Mouse (Mus musculus) MEL (cell line): ENCODE measurements around the gene Frrs1. TPM values are rescaled to one million over a fixed set of nuclear protein-coding genes. Genes with fewer than 3 reads are reported as not detected.

Source experiments
- DNase-seq: peaks from one replicate; pipeline ENCODE4 v3.0.0; 2011; ENCODE audit warnings: low read depth, low spot score
- H3K27ac ChIP-seq: 2 replicates; pipeline ENCODE4 v1.5.1; 2012; ENCODE audit warnings: low read depth, mild to moderate bottlenecking, control low read depth, low read length, moderate library complexity; ENCODE audit not compliant: control insufficient read depth
- H3K27me3 ChIP-seq, 2 experiments: fragments of 150-350 bp in 1 of 2; sonication (generic) in 1 of 2; 2 replicates each; pipeline ENCODE4 v1.6.1; 2012; ENCODE audit warnings: low read length in 2 of 2, mild to moderate bottlenecking in 2 of 2, improper control_type of control experiment in 1 of 2, moderate library complexity in 1 of 2; ENCODE audit not compliant: insufficient read depth in 2 of 2, control insufficient read depth in 1 of 2
- H3K36me3 ChIP-seq, 2 experiments: 2 replicates each; pipeline ENCODE4 v1.6.1; 2012 to 2014; ENCODE audit warnings: low read length in 2 of 2, improper control_type of control experiment in 1 of 2, inconsistent platforms in 1 of 2, mild to moderate bottlenecking in 1 of 2; ENCODE audit not compliant: insufficient read depth in 2 of 2, control insufficient read depth in 1 of 2
- H3K4me1 ChIP-seq, 2 experiments: fragments of 150-350 bp in 1 of 2; sonication (generic) in 1 of 2; 2 replicates each; pipeline ENCODE4 v1.6.1; 2012; ENCODE audit warnings: low read length in 2 of 2, improper control_type of control experiment in 1 of 2, mild to moderate bottlenecking in 1 of 2; ENCODE audit not compliant: insufficient read depth in 2 of 2, control insufficient read depth in 1 of 2
- H3K4me3 ChIP-seq, 2 experiments: fragments of 150-350 bp in 1 of 2; sonication (generic) in 1 of 2; 2 replicates each; pipeline ENCODE4 v1.5.1; 2012; ENCODE audit warnings: low read depth in 2 of 2, low read length in 2 of 2, mild to moderate bottlenecking in 2 of 2, moderate library complexity in 2 of 2, control low read depth in 1 of 2, improper control_type of control experiment in 1 of 2; ENCODE audit not compliant: control insufficient read depth in 1 of 2, insufficient read depth in 1 of 2
- H3K79me2 ChIP-seq: 2 replicates; pipeline ENCODE4 v1.6.1; 2012; ENCODE audit warnings: mild to moderate bottlenecking, low read length, moderate library complexity; ENCODE audit not compliant: control insufficient read depth, poor library complexity, insufficient read depth
- H3K9ac ChIP-seq: 2 replicates; pipeline ENCODE4 v1.6.1; 2012; ENCODE audit warnings: low read depth, mild to moderate bottlenecking, control low read depth, low read length, moderate library complexity; ENCODE audit not compliant: control insufficient read depth, poor library complexity, severe bottlenecking
- H3K9me3 ChIP-seq: fragments of 150-350 bp; sonication (generic); replicated peaks from 2 replicates; pipeline ENCODE4 v1.6.1; 2012; ENCODE audit warnings: mild to moderate bottlenecking, low read length, improper control_type of control experiment, moderate library complexity; ENCODE audit not compliant: insufficient read depth
- BHLHE40 ChIP-seq: IDR thresholded peaks from 2 replicates; pipeline ENCODE4 v1.6.1; 2012; ENCODE audit warnings: low read depth, mild to moderate bottlenecking, inconsistent platforms, low read length, improper control_type of control experiment, borderline replicate concordance
- CHD1 ChIP-seq: IDR thresholded peaks from 2 replicates; pipeline ENCODE4 v1.6.1; 2012; ENCODE audit warnings: low read depth, mild to moderate bottlenecking, inconsistent platforms, low read length, improper control_type of control experiment
- CTCF ChIP-seq, 3 experiments: IDR thresholded peaks in 2 of 3; conservative IDR thresholded peaks in 1 of 3; 2 replicates each; pipeline ENCODE4 v1.5.1; 2011 to 2012; ENCODE audit warnings: low read length in 3 of 3, low read depth in 2 of 3, mild to moderate bottlenecking in 2 of 3, improper control_type of control experiment in 1 of 3, inconsistent platforms in 1 of 3, mixed read lengths in 1 of 3, moderate library complexity in 1 of 3; ENCODE audit not compliant: control insufficient read depth in 1 of 3, insufficient read depth in 1 of 3, poor library complexity in 1 of 3, severe bottlenecking in 1 of 3
- E2F4 ChIP-seq: IDR thresholded peaks from 2 replicates; pipeline ENCODE4 v1.6.1; 2011; ENCODE audit warnings: low read depth, low read length, improper control_type of control experiment, borderline replicate concordance
- ETS1 ChIP-seq: IDR thresholded peaks from 2 replicates; pipeline ENCODE4 v1.6.1; 2012; ENCODE audit warnings: low read depth, mild to moderate bottlenecking, inconsistent platforms, low read length, improper control_type of control experiment, moderate library complexity
- GABPA ChIP-seq: IDR thresholded peaks from 2 replicates; pipeline ENCODE4 v1.6.1; 2012; ENCODE audit warnings: low read depth, mild to moderate bottlenecking, inconsistent platforms, low read length, improper control_type of control experiment, moderate library complexity
- GATA1 ChIP-seq: IDR thresholded peaks from 2 replicates; pipeline ENCODE4 v1.6.1; 2011; ENCODE audit warnings: low read depth, low read length, improper control_type of control experiment
- HCFC1 ChIP-seq: IDR thresholded peaks from 2 replicates; pipeline ENCODE4 v1.6.1; 2012; ENCODE audit warnings: low read depth, mild to moderate bottlenecking, inconsistent platforms, low read length, improper control_type of control experiment, moderate library complexity
- JUND ChIP-seq: IDR thresholded peaks from 2 replicates; pipeline ENCODE4 v1.6.1; 2011; ENCODE audit warnings: low read depth, mild to moderate bottlenecking, improper control_type of control experiment, low read length
- MAFK ChIP-seq: IDR thresholded peaks from 2 replicates; pipeline ENCODE4 v1.6.1; 2011; ENCODE audit warnings: low read depth, mild to moderate bottlenecking, low read length, improper control_type of control experiment, borderline replicate concordance
- NRF1 ChIP-seq: IDR thresholded peaks from 2 replicates; pipeline ENCODE4 v1.6.1; 2014; ENCODE audit warnings: low read depth, mild to moderate bottlenecking, inconsistent platforms, low read length, improper control_type of control experiment, moderate library complexity; ENCODE audit not compliant: poor library complexity, insufficient read depth, severe bottlenecking
- POLR2A ChIP-seq, 2 experiments: IDR thresholded peaks; 2 replicates each; pipeline ENCODE4 v1.6.1; 2011 to 2012; ENCODE audit warnings: low read length in 2 of 2, mild to moderate bottlenecking in 2 of 2, control low read depth in 1 of 2, improper control_type of control experiment in 1 of 2, low read depth in 1 of 2, moderate library complexity in 1 of 2; ENCODE audit not compliant: control insufficient read depth in 1 of 2, insufficient read depth in 1 of 2, poor library complexity in 1 of 2
- RAD21 ChIP-seq: IDR thresholded peaks from 2 replicates; pipeline ENCODE4 v1.6.1; 2011; ENCODE audit warnings: mild to moderate bottlenecking, low read depth, low read length, improper control_type of control experiment
- RCOR1 ChIP-seq: IDR thresholded peaks from 2 replicates; pipeline ENCODE4 v1.6.1; 2012; ENCODE audit warnings: low read depth, mild to moderate bottlenecking, inconsistent platforms, low read length, improper control_type of control experiment
- TBP ChIP-seq: IDR thresholded peaks from 2 replicates; pipeline ENCODE4 v1.8.0; 2011; ENCODE audit warnings: low read depth, low read length, improper control_type of control experiment
- UBTF ChIP-seq: IDR thresholded peaks from 2 replicates; pipeline ENCODE4 v1.6.1; 2012; ENCODE audit warnings: low read depth, mild to moderate bottlenecking, inconsistent platforms, low read length, improper control_type of control experiment, moderate library complexity, borderline replicate concordance; ENCODE audit not compliant: insufficient read depth
- USF1 ChIP-seq: IDR thresholded peaks from 2 replicates; pipeline ENCODE4 v1.6.1; 2014; ENCODE audit warnings: low read depth, mild to moderate bottlenecking, inconsistent platforms, low read length, improper control_type of control experiment, moderate library complexity
- polyA plus RNA-seq, 2 experiments: library from polyadenylated mRNA; stranded (reverse) in 1 of 2; unstranded in 1 of 2; fragments of >175 nt in 1 of 2; fragments of >200 nt in 1 of 2; gene quantifications; 2 replicates each; pipeline versions ENCODE4 v1.2.1 to v1.2.4; 2012; ENCODE audit warnings: low replicate concordance in 2 of 2, low read depth in 1 of 2; ENCODE audit not compliant: insufficient read length in 2 of 2, insufficient read depth in 1 of 2, missing spikeins in 1 of 2
- total RNA-seq: library from RNA; depleted of rRNA; stranded (reverse); fragments of 300-350 nt; gene quantifications from 2 replicates; pipeline ENCODE4 v1.2.3, GENCODE M21; 2012

The Frrs1 gene
- total and polyA plus RNA-seq, 3 experiments, result 78.5 to 625 (median 84.6) TPM

- no peaks in the 10 kb centered on the region for H3K4me1 ChIP-seq
- H3K27me3 ChIP-seq, result no peaks in the 10 kb centered on the region
- no peak for DNase-seq
- H3K4me3 ChIP-seq, result no peak overlapping the region
- TF ChIP-seq E2F4 (no peak), RCOR1 (no peak), CTCF (IDR thresholded peaks at IDR 0.05 in 2 of 3, conservative IDR thresholded peaks at IDR 0.05 in 1 of 3; ENCODE audit: control insufficient read depth in 1 of 3, insufficient read depth in 1 of 3, low read depth in 2 of 3, low read length in 3 of 3, poor library complexity in 1 of 3, severe bottlenecking in 1 of 3) (no peak), JUND (no peak), GABPA (no peak), MAFK (no peak), NRF1 (no peak), HCFC1 (no peak), RAD21 (no peak), BHLHE40 (no peak)
- H3K79me2 ChIP-seq, result no peaks in the 10 kb centered on the region
- no peak overlapping the region for H3K9ac ChIP-seq
- peaks cover 2 to 36% of the 10 kb centered on the region in 2 experiments; a peak in 3 of 4 replicates for H3K36me3 ChIP-seq
- no peaks in the 10 kb centered on the region for H3K9me3 ChIP-seq
- no peak overlapping the region for H3K27ac ChIP-seq
Measured at GRCm38 (mm10) chr3:116891436-116892205, 32.4 kb downstream of the Frrs1 start.

GRCm38 (mm10) chr3:116892206-116892563 lies 32.9 kb downstream of the Frrs1 start:
- H3K27ac ChIP-seq, result no peak overlapping the region
- DNase-seq, result no peak
- no peak overlapping the region for H3K9ac ChIP-seq
- no peak for TF ChIP-seq CHD1
- TF ChIP-seq RCOR1, result no peak
- TF ChIP-seq POLR2A (IDR thresholded peaks at IDR 0.05; ENCODE audit: control insufficient read depth in 1 of 2, insufficient read depth in 1 of 2, low read depth in 1 of 2, low read length in 2 of 2, poor library complexity in 1 of 2), result no peak; a peak in 1 of 4 replicates
- no peak overlapping the region for H3K4me3 ChIP-seq
- no peaks in the 10 kb centered on the region for H3K4me1 ChIP-seq
- no peaks in the 10 kb centered on the region for H3K27me3 ChIP-seq
- H3K9me3 ChIP-seq, result no peaks in the 10 kb centered on the region
- H3K36me3 ChIP-seq, result peaks cover 2 to 32% of the 10 kb centered on the region in 2 experiments; a peak in 3 of 4 replicates
- H3K79me2 ChIP-seq, result no peaks in the 10 kb centered on the region

- Histone ChIP-seq H3K27ac (no peak overlapping the region), H3K9ac (no peak overlapping the region), H3K4me1 (no peaks in the 10 kb centered on the region), H3K27me3 (no peaks in the 10 kb centered on the region), H3K9me3 (no peaks in the 10 kb centered on the region), H3K79me2 (no peaks in the 10 kb centered on the region), H3K36me3 (peaks cover 2 to 32% of the 10 kb centered on the region in 2 experiments; a peak in 3 of 4 replicates), H3K4me3 (no peak overlapping the region)
- TF ChIP-seq GABPA (no peak), ETS1 (no peak), USF1 (peak; percentile 71), GATA1 (no peak), JUND (no peak), TBP (no peak), UBTF (no peak)
- peak; percentile 63 for DNase-seq
Measured at GRCm38 (mm10) chr3:116892872-116893271, 33.6 kb downstream of the Frrs1 start.
